Mouse (Mus musculus): ENCODE results near the gene Prkaa1. TPM values are rescaled to one million over a fixed set of nuclear protein-coding genes. Genes with fewer than 3 reads are reported as not detected.

Prkaa1 gene
- polyA plus RNA-seq, 1 experiment from 2014 or later, result 14.8 TPM

Other genes with a start within 250 kb of the Prkaa1 start
- gene Mroh2b, start 245.1 kb upstream of the Prkaa1 start, polyA plus RNA-seq (2015; fragmentation: Nextera tagmentation; extraction: Ambion mirVana), result not detected in 2 replicates
- 0.06 and 0.12 TPM in 2 replicates for gene C7, start 80.1 kb upstream of the Prkaa1 start, polyA plus RNA-seq (2015; fragmentation: Nextera tagmentation; extraction: Ambion mirVana)
- 0.32 and 0.39 TPM in 2 replicates for gene Card6, start 35.3 kb upstream of the Prkaa1 start, polyA plus RNA-seq (2015; fragmentation: Nextera tagmentation; extraction: Ambion mirVana)
- 261 and 286 TPM in 2 replicates for gene Rpl37, start 27.2 kb upstream of the Prkaa1 start, polyA plus RNA-seq (2015; fragmentation: Nextera tagmentation; extraction: Ambion mirVana)
- 56.1 and 56.4 TPM in 2 replicates for gene Ttc33, start 41.7 kb downstream of the Prkaa1 start, polyA plus RNA-seq (2015; fragmentation: Nextera tagmentation; extraction: Ambion mirVana)
- gene Ptger4, start 100.3 kb downstream of the Prkaa1 start, polyA plus RNA-seq (2015; fragmentation: Nextera tagmentation; extraction: Ambion mirVana), result 1.3 and 1.6 TPM in 2 replicates